Mouse (Mus musculus) left cerebral cortex, postnatal 36 days (tissue): ENCODE data around the gene Filip1. TPM values are rescaled to one million over a fixed set of nuclear protein-coding genes. Genes with fewer than 3 reads are reported as not detected.

Experiments used
- DNase-seq, 2 experiments: peaks; one replicate each; pipeline ENCODE4 v3.0.0; 2021 to 2022; ENCODE audit warnings: low spot score in 2 of 2, mixed read lengths in 1 of 2
- intact Hi-C: fragments of 180-260 bp; cut with DNase I; formaldehyde crosslinking; loops from one replicate; pipeline ENCODE4 v1.15.1; 2025
- total RNA-seq, 2 experiments: library from RNA; stranded (reverse); gene quantifications; 2 replicates each; pipeline ENCODE4 v1.2.3; 2021

Filip1 gene
- total RNA-seq, 2 experiments from 2014 or later, result 14.9 to 20.7 TPM

GRCm38 (mm10) chr9:79954944-79955343 lies 57.7 kb downstream of the Filip1 start:
- DNase-seq, result no peak
- intact Hi-C loops, result no loop called here

- no peak for DNase-seq
- intact Hi-C loops, result no loop called here
Observed at GRCm38 (mm10) chr9:79951984-79952383, 60.7 kb downstream of the Filip1 start.

DNA sequence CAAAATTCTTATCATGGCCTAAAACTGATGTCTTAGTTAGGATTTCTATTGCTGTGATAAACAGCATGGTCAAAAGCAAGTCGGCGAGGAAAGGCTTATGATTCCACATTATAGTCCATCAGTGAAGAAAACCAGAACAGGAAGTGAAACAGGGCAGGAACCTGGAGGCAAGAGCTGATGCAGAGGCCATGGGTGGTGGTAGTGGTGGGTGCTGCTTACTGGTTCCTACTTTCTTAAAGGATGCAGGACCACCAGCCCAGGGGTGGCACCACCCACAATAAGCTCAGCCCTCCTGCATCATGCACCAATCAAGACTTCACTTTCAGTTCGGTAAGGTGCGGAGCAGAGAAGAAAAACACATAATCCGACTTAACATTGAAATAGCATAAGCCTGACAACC lies 61.3 kb downstream of the Filip1 start:
- DNase-seq, result no peak
- intact Hi-C loops, result no loop called here

DNA sequence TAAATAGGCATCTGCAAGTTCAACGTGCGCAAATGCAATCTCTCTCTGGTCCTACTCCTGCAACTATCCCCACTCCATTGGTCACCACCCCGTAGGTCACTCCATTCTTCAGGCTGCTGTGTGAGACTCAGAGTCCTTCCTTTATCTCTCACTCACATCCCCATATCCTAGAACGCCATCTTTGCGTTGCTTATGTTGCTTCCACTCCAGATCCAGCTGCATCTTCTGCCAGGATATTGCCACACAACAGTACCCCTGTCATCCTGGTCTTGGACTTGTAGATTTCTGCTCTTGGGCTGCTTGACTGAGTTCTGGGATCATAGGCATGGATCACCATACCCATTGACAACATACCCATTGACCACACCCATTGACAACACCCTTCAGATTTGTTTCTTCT lies 62.0 kb downstream of the Filip1 start:
- DNase-seq, result no peak
- intact Hi-C loops, result no loop called here

- intact Hi-C loops, result no loop called here
Observed at GRCm38 (mm10) chr9:79950038-79950437, 62.6 kb downstream of the Filip1 start.

DNA sequence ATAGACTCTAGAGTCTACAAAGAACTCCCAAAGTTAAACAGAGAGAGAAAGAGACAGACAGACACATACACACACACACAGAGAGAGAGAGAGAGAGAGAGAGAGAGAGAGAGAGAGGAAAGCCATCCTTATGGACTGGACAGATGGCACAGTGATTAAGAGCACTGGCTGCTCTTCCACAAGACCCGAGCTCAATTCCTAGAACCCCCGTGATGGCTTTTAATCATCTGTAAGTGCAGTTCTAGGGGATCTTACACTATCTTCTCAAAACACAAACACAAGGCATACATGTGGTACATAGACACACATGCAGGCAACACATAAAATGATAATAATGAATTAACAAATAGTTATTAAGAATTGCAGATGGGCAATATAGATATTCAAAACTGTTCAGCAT lies 64.3 kb downstream of the Filip1 start:
- intact Hi-C loops, result no loop called here
- DNase-seq, result no peak

More at GRCm38 (mm10) chr9:79950038-79950437, 62.6 kb downstream of the Filip1 start:
- no peak for DNase-seq

DNA sequence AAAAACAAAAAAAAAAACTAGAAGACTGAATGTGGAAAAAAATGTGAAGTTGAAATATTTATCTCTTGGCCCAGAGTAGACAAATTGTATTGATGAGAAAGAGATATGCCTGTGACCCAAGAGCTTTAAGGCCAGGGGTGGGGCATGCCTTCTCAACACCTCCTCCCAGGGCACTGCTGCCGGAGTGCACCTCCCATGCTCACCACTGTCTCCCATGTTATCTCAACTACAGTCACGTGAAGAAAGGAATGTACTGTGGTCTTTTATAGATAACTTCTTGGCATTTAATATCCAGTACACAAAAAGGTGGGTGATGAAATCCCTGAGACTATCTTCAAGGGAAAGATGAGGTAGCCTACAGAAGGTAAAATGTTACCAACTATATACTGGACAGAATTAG lies 64.7 kb downstream of the Filip1 start:
- intact Hi-C loops, result no loop called here

DNA sequence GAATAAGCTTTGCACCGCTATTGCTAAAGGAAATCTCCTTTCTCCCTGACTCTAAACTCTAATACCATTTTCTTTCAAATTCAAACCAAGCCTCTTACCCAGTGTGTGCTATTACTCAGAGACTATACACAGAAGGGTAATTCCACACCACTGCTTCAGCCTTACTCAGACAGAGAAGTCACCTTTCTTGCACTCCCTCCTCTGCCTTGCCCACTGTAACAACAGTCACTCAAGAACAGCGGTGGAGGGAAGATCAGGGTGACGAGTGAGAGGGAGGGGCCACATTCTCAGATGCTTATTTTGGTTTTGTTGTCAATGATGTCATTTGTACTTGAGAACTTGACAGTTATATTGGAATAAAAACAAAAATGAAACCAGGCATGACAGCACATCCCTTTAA lies 65.2 kb downstream of the Filip1 start:
- intact Hi-C loops, result no loop called here
- no peak for DNase-seq

More for the DNA sequence above, 64.7 kb downstream of the Filip1 start:
- DNase-seq, result no peak

DNA sequence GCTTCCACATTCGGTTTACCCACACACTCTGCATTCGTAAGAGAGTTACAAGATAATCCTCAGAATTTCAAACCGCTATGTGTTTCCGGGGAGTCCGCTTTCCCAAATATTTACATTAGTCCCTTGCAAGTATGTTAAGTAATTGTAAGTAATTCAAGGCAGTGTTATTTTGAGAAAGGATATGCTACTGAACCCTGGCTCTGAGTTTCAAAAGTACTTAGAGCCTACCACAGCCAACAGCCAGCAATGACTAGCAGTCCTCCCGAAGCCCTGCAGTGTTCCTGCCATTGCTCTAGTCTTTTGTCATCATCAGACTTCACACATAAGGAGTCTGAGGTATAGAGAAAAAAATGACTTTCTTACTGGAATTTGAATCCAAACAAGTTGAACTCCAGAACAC lies 67.8 kb downstream of the Filip1 start:
- intact Hi-C loops, result no loop called here
- DNase-seq, result no peak

DNA sequence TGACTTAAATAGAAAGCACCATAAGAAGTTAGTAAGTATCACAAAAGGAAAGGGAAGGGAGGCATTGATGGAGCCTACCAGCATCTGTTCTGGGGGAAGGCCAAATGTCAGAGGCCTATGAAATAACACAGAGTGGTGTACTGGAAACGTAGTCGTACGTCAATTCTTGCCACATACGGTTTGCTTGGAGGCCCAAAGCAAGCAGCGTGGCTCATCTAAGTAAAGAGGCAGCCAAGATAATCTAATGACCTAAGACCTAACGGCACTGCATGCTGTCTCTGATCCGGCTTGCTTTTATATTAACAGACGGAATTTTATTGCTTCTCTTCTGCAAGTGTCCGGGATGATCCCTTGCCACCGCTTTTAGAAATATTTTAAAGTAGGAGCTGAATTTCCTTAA lies 68.7 kb downstream of the Filip1 start:
- no peak for DNase-seq
- intact Hi-C loops, result no loop called here

DNA sequence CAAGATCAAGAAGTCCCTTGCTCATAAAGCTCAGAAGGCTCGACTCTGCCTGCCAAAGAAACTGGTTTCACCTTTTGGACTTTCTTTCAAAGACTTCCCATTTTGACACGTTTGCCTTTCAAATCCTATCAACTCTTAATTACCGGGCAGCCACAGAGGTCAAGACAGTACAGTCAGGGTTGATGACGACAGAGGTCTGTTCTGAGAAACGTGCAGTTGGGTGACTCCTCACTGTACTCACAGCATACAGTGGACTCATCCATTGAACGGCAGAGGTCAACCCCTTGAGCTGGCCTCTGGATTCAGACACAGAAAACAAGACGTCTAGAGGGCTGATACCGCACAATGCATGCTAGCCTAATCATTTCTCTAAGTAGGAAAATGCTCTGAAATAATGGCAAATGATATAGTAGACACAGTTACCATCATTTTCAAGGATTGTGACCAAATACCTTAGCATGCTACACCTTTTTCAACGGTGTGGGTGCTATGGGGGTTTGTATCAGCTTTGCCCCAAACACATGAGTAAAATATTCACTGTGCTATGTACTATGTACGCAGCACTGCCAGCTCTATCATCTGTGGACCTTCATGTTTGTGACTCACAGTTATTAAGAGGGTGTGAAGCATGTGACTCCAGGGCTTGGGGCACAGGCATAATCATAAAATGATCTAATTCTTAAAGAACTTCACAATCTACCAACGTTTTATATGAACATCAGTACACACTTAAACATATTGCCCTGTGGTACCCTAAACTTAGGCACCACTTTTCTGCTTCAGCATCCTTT lies 74.0 kb downstream of the Filip1 start:
- DNase-seq, result no peak
- intact Hi-C loops, result no loop called here

- intact Hi-C loops, result no loop called here
- DNase-seq, result no peak
Observed at GRCm38 (mm10) chr9:79937570-79937969, 75.1 kb downstream of the Filip1 start.

- intact Hi-C loops, result no loop called here
- no peak for DNase-seq
Observed at GRCm38 (mm10) chr9:79932578-79932977, 80.1 kb downstream of the Filip1 start.

GRCm38 (mm10) chr9:79928092-79928491 lies 84.6 kb downstream of the Filip1 start:
- no peak for DNase-seq
- intact Hi-C loops, result no loop called here

DNA sequence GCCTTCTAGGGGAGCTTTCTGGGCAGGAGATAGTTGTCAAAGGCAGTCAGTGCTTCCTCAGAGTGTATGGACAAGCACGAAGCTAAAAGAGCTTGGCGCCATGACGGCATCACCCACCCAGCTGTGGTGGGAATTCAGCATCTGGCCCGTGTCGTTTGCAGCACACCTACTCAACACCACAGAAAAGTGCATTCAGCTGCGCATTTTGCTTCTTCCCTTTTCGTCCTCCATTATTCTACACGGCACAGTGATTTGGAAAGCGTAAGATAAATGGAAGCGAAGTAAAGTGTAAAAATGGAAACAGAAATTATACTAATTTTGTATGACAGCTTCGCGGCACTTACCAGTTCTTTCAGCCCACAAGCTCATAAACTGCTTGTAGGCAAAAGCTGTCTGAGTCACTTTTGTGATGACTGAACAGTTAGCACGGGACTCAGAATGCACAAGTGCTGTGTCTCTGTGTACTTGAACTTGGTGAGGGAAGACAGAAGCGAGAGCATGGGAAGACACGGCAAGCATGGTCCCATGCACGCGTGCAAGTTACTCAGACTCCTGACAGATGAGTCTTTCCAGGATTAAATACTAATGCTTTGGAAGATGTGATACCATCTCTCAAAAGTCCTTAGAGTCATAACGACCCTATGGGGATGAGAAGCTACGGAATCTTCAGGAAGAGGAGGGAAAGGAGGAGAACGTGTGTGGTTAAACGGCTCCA lies 85.3 kb downstream of the Filip1 start:
- intact Hi-C loops, result no loop called here
- peak in 1 of 2 experiments; percentile 21 for DNase-seq

DNA sequence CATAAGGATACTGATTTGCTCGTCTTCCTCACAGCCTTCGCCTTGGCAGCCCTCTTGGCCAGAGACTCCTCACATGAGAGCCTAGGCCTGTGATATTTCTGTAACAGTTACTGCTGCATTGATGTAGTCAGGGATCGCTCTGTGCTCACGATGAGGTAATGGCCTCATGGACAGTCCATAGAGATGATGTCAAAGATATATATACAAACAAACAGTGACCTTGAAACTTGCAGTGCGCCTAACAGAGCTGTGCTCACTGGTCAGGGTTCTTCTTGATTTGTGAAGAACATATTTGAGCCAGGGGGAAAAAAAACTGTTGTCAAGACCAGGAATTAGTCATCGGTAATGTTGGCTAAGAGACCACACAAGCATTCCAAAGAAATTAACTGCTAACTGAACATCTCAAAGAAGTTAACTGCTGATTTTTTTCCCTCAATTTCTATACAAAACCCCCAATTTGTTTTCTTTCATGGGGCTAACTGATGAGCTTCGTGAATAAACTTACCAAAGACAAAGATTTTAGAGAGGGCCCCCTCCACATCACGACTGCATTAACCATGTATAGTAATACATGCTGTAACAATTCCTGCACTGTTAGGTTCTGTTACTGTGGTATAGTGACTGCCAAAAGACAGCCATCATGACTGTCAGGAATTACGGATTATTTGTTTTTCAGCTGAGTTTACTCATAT lies 86.0 kb downstream of the Filip1 start:
- no peak for DNase-seq
- intact Hi-C loops, result no loop called here

DNA sequence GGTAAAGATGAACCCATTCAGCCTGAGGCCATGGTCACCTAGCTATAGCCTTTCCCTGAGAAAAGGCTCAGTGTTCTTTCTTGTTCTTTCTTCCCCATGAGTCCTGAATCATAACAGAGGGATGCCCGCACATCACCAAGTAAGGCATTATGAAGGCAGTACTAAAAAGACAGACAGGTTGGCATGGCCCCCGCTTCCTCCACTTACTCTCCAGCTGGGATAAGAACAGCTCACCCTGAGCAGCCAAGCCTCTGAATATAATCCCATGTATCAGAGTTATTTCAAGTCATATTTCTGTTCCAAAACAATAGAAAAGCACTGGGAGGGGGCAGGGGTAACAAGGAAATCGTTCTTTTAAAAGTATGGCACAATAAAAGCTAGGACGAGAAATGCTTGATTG lies 86.7 kb downstream of the Filip1 start:
- DNase-seq, result no peak
- intact Hi-C loops, result no loop called here

- DNase-seq, result no peak
- intact Hi-C loops, result no loop called here
Observed at GRCm38 (mm10) chr9:79923262-79923661, 89.4 kb downstream of the Filip1 start.

GRCm38 (mm10) chr9:79922493-79922760 lies 90.2 kb downstream of the Filip1 start:
- intact Hi-C loops, result no loop called here
- DNase-seq, result no peak

- no peak for DNase-seq
- intact Hi-C loops, result no loop called here
Observed at GRCm38 (mm10) chr9:79921701-79922492, 90.8 kb downstream of the Filip1 start.
